ENCODE assay signal across 18 mouse cellular contexts in genomic region chr19:24551196-24551954, GRCm38 (mm10).
"Had no signal": no experiment of that assay in that cellular context is flagged by ENCODE, and none has a peak within 500 bp of the region (broad histone marks: within the 10 kb centered on the region; RNA-seq: fewer than 3 reads in every experiment).

No protein-coding gene starts in this region.

- H3K4me2 ChIP-seq: limb, embryonic 12.5 days; limb, embryonic 15.5 days; liver, embryonic 11.5 days; lung, embryonic 14.5 days; stomach, embryonic 15.5 days had no signal

- DNase-seq: kidney, adult 9 months; kidney, postnatal 14 days; kidney, postnatal 4 days; left cerebral cortex, postnatal 4 days; liver, postnatal 0 days; lung, embryonic 14.5 days; midbrain, embryonic 14.5 days; retina, postnatal 1 day; right cerebral cortex, postnatal 25 days; spleen, adult 18-20 months; thymus, postnatal 25 days had no signal

- H3K4me3 ChIP-seq: limb, embryonic 12.5 days; limb, embryonic 15.5 days; stomach, embryonic 15.5 days had no signal

- H3K36me3 ChIP-seq: limb, embryonic 12.5 days; limb, embryonic 15.5 days; stomach, embryonic 15.5 days had no signal

- ATAC-seq: liver, postnatal 0 days; lung, postnatal 0 days had no signal

- H3K9ac ChIP-seq: limb, embryonic 12.5 days; limb, embryonic 15.5 days; liver, embryonic 14.5 days; liver, postnatal 0 days; lung, embryonic 14.5 days; stomach, embryonic 15.5 days had no signal

- H3K27ac ChIP-seq: limb, embryonic 12.5 days; limb, embryonic 15.5 days; liver, embryonic 14.5 days; macrophage; stomach, embryonic 15.5 days had no signal

- H3K9me3 ChIP-seq: stomach, embryonic 15.5 days had no signal
